Mouse (Mus musculus): ENCODE measurements at regions not wholly inside any gene's neighbourhood (a gene's known extent, or its start where the extent isn't known, plus 50 kb on each side); places are given as distances from the start of the nearest gene placed in this dataset.

- Histone ChIP-seq H3K4me3 (replicated peaks) (no peak overlapping the region), H3K4me2 (replicated peaks) (no peak overlapping the region), H3K27me3 (peaks cover 5% of the 10 kb centered on the region; the same call in 1 of the 2 replicates), H3K36me3 (no peaks in the 10 kb centered on the region), H3K9ac (replicated peaks) (no peak overlapping the region), H3K27ac (no peak overlapping the region), H3K4me1 (replicated peaks) (no peaks in the 10 kb centered on the region), H3K9me3 (no peaks in the 10 kb centered on the region)
- ATAC-seq, result no peak
- WGBS, result 72% methylated on average over 6 of the region's 6 CpGs
These were observed 57.9 kb upstream of the Ammecr1 start for GRCm38 (mm10) chrX:143024325-143024971.

- no peaks in the 10 kb centered on the region for H3K9me3 ChIP-seq
- H3K27me3 ChIP-seq, result peaks cover 25% of the 10 kb centered on the region
- peak overlapping the region; percentile 17; the same call in 1 of the 2 replicates for H3K4me2 ChIP-seq (replicated peaks)
- H3K4me1 ChIP-seq (replicated peaks), result 0 out of 2 replicates have a peak, but pooled peaks cover 5% of the 10 kb centered on the region
- ATAC-seq, result no peak
- H3K36me3 ChIP-seq, result no peaks in the 10 kb centered on the region
- no peak overlapping the region for H3K27ac ChIP-seq
- H3K9ac ChIP-seq (replicated peaks), result no peak overlapping the region
- no peak overlapping the region for H3K4me3 ChIP-seq (replicated peaks)
- WGBS, result 29% methylated on average over 10 of the region's 10 CpGs
These were observed 64.0 kb upstream of the Ammecr1 start for GRCm38 (mm10) chrX:143030371-143031010.

- H3K36me3 ChIP-seq, result no peaks in the 10 kb centered on the region
- H3K4me2 ChIP-seq (replicated peaks), result no peak overlapping the region
- WGBS, result 83% methylated on average over 4 of the region's 4 CpGs
- no peak for ATAC-seq
- no peak overlapping the region for H3K27ac ChIP-seq
- H3K4me1 ChIP-seq (replicated peaks), result no peaks in the 10 kb centered on the region
- no peak overlapping the region for H3K4me3 ChIP-seq (replicated peaks)
- H3K9me3 ChIP-seq, result no peaks in the 10 kb centered on the region
- H3K9ac ChIP-seq (replicated peaks), result no peak overlapping the region
- H3K27me3 ChIP-seq, result peaks cover 15% of the 10 kb centered on the region; the same call in 1 of the 2 replicates
These were observed 59.5 kb upstream of the Rtl9 start for GRCm38 (mm10) chrX:143039878-143040277.

GRCm38 (mm10) chrX:143044296-143044695, 55.1 kb upstream of the Rtl9 start:
- WGBS, result 88% methylated on average over 4 of the region's 4 CpGs
- H3K27me3 ChIP-seq, result 0 out of 2 replicates have a peak, but pooled peaks cover 1% of the 10 kb centered on the region

GRCm38 (mm10) chrX:143046293-143046692, 53.1 kb upstream of the Rtl9 start:
- WGBS, result 74% methylated on average over 8 of the region's 8 CpGs
- Histone ChIP-seq H3K4me1 (replicated peaks) (no peaks in the 10 kb centered on the region), H3K27ac (no peak overlapping the region), H3K36me3 (no peaks in the 10 kb centered on the region), H3K27me3 (peaks cover 5% of the 10 kb centered on the region; the same call in 1 of the 2 replicates), H3K4me3 (replicated peaks) (no peak overlapping the region), H3K9me3 (no peaks in the 10 kb centered on the region), H3K9ac (replicated peaks) (no peak overlapping the region), H3K4me2 (replicated peaks) (no peak overlapping the region)
- no peak for ATAC-seq

More at GRCm38 (mm10) chrX:143044296-143044695, 55.1 kb upstream of the Rtl9 start:
- no peak overlapping the region for H3K27ac ChIP-seq
- H3K4me2 ChIP-seq (replicated peaks), result no peak overlapping the region
- H3K4me1 ChIP-seq (replicated peaks), result no peaks in the 10 kb centered on the region
- H3K4me3 ChIP-seq (replicated peaks), result no peak overlapping the region
- no peak for ATAC-seq
- H3K9ac ChIP-seq (replicated peaks), result no peak overlapping the region
- H3K9me3 ChIP-seq, result no peaks in the 10 kb centered on the region
- H3K36me3 ChIP-seq, result no peaks in the 10 kb centered on the region

Data from midbrain, embryonic 13.5 days (tissue).